Mouse (Mus musculus) cerebellum, adult 18-20 months (tissue): Measurements from ENCODE around the gene Tcf23.

Source experiments
- DNase-seq, 2 experiments: peaks; one replicate each; pipeline ENCODE4 v3.0.0; 2021

Tcf23 gene

GRCm38 (mm10) chr5:30950451-30950850, 18.0 kb upstream of the Tcf23 start:
- DNase-seq, result peak; percentile 43 to 50

GRCm38 (mm10) chr5:30950922-30951321, 17.5 kb upstream of the Tcf23 start:
- DNase-seq, result peak in 1 of 2 experiments; percentile 10

DNA sequence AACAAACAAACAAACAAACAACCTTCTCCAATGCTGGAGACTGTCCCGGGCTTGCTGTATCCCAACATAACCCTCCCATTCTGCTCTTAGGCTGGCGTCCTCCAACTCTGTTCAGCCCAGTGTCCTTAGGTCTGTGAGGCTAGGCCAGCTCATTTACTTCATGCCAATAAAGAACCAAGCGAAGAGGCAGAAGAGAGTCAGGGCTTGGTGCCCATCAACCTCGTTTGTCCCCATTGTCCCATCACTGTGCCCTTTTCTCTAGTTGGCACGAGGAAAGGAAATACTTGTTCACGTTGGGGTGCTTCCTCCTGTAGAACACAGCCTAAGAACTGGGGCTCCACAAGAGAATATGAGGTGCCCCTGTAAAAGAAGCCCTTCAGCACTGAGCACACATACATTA, 16.8 kb upstream of the Tcf23 start:
- DNase-seq, result no peak

DNA sequence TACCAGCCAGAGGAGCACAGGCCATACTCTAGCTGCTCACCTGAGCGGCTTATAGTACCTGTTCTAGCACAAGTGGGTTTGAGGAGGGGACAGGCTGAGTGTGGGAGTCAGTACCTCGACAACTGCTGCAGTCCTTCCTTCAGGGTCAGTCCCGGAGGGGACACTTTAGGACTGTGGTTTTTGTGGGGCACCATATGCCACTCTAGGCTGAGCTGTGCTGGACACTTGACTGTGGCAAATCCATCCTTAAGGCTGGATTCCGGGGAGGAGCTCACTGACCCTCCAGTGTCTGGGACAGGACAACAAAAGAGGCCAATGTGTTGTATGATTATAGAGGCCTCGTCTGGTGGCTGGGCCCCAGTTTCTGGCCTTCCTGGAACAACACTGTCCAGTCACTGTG, 15.9 kb upstream of the Tcf23 start:
- peak in 1 of 2 experiments; percentile 17 for DNase-seq

DNA sequence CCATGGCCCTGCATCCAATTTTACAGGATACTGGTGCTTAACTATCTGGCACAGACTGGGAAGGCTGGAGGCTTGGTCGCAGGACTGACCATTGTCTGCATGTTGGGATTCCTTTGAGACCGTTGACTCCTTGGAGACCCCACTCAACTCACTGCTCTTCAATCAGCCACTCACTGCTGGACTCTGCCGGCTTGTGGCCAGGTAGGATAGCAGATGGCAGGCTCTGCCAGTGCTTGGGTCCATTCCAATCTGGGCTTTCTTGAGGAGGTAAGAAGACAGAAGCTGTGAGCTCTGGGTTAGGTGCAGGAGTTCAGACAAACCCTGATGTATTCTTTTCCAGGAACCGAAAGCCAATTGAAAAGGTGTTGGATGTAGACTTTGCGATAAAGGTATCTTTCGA, 14.4 kb upstream of the Tcf23 start:
- peak; percentile 64 for DNase-seq

GRCm38 (mm10) chr5:30954556-30954955, 13.9 kb upstream of the Tcf23 start:
- peak in 1 of 2 experiments; percentile 21 for DNase-seq

GRCm38 (mm10) chr5:30955751-30956150, 12.7 kb upstream of the Tcf23 start:
- peak in 1 of 2 experiments; percentile 30 for DNase-seq

DNA sequence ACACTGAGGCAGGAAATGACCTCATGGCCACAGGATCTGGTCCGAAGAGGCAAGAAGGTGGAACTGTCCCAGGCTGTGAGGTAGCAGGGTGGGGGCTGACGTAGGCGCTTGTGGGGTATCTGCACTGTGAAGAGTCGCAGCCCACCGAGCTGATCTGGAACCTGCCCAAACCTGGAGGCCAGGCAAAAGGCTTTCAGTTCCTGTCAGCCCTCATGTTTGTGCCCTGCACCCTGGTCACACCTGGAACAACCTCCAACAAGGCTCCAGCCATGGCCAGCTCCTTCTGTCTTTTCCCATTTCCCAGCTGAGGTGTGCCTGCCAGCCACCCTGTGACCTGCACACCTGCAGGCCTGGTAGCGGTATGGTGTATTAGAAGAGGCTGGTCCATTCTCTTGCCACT, 10.6 kb upstream of the Tcf23 start:
- peak in 1 of 2 experiments; percentile 13 for DNase-seq

GRCm38 (mm10) chr5:30959198-30959854, 9.1 kb upstream of the Tcf23 start:
- peak in 1 of 2 experiments; percentile 18 for DNase-seq

DNA sequence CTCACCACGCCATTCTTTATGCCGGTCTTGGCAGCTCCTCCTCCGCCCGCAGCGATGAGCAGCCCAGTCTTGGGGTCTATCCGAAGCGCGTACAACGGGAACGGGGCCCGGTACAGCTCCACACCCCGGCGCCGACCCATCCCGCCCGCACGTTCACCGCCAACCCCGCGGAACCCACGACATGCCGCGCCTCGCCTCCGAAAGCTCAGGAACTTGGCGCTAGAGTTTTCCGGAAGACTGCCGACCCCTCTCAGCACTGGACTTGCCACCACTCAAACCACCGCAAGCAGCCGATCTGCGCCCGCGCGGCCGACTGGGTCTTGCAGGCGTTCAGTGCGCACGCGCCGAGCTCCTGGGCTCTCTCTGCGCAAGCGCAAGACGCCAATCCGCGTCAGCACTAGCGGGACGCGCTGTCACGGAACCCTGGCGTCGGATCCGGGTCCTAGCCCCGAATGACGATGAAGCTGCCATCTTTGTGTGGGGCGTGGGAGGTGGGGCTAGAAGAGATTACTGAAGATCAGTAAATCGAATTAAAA, 8.4 kb upstream of the Tcf23 start, which contains the start of gene Preb:
Gene Preb, minus strand, starts transcription at position 396 of the 536 bp plus-strand sequence.
- DNase-seq, result peak; percentile 98 to 100

GRCm38 (mm10) chr5:30960814-30961213, 7.6 kb upstream of the Tcf23 start:
- DNase-seq, result no peak

- no peak for DNase-seq
Observed at GRCm38 (mm10) chr5:30961545-30962505, 6.6 kb upstream of the Tcf23 start.

GRCm38 (mm10) chr5:30963916-30964315, 4.5 kb upstream of the Tcf23 start:
- no peak for DNase-seq

DNA sequence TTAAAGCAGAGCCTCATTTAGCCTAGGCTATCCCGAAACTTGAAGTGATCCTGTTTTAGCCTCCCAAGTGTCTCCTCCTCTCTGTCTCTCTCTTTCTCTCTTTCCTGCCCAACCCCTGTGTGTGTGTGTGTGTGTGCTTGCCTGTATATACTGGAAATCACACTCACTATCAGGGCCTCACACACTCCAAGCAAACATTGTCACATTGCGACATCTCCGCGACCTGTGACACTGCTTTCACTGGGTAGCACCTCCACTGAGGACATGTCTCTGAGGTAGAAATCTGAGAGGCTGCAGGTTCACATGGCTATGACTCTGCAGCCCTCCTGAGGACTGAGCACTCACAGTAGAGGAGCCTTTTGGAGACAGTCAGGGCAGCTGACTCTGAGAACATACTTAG, 2.3 kb upstream of the Tcf23 start:
- no peak for DNase-seq

DNA sequence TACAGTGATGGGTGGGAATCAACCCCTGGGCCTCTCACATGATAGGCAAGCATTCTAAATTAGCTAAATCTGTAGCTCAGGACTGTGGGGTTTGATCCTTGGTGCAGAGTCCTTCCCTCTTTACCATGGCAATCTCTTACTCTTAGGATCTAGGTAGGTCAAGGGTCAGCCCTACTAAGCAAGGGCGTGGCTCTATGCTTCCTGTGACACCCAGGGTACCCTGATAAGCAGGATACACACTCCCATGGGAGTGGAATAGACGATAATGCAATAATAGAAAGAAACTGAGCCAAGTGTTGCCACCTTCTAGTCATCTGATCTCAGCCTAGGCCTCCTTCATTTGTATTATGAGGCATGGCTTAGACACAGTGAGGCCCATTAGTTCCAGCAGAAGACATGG, 978 bp downstream of the Tcf23 start:
- DNase-seq, result no peak

- DNase-seq, result no peak
Observed at GRCm38 (mm10) chr5:30974870-30975656, 6.6 kb downstream of the Tcf23 start.

DNA sequence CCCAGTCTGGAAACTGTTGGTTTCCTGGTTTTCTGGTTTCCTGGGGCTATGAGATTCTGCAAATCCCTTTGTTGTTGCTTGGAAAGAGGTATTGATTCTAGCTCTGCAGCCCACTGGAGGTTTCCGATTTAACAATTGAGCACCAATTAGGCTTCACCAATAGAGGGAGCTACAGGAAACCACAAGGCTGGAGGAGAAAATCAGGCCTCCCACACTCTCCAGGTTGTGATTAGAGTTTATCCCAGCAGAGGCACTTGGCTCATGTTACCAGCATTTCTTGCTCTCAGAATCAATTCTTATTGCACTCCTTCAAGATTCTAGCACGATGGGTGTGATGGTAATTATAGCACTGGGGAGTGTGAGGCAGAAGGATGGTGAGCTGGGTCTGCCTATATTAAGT, 13.9 kb downstream of the Tcf23 start:
- peak in 1 of 2 experiments; percentile 7 for DNase-seq

- DNase-seq, result no peak
Observed at GRCm38 (mm10) chr5:30992980-30993676, 24.7 kb downstream of the Tcf23 start.

DNA sequence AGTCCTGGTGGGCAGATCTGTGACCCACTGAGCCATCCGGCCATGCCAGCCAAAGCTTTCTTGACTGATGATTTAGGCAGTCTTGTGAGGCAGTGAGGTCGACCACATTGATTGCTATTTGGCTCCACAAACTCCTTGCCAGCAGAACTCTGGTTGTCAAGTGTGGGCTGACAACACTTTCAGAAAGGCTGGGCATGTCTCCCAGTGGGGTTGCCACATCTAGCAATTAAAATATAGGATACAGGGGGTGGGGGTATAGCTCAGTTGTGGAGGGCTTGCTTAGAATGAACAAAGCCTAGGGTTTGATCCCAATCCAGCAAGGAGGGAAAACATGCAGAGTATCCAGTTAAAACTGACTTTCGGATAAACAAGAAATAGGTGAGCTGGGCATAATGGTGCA, 25.6 kb downstream of the Tcf23 start:
- DNase-seq, result no peak

DNA sequence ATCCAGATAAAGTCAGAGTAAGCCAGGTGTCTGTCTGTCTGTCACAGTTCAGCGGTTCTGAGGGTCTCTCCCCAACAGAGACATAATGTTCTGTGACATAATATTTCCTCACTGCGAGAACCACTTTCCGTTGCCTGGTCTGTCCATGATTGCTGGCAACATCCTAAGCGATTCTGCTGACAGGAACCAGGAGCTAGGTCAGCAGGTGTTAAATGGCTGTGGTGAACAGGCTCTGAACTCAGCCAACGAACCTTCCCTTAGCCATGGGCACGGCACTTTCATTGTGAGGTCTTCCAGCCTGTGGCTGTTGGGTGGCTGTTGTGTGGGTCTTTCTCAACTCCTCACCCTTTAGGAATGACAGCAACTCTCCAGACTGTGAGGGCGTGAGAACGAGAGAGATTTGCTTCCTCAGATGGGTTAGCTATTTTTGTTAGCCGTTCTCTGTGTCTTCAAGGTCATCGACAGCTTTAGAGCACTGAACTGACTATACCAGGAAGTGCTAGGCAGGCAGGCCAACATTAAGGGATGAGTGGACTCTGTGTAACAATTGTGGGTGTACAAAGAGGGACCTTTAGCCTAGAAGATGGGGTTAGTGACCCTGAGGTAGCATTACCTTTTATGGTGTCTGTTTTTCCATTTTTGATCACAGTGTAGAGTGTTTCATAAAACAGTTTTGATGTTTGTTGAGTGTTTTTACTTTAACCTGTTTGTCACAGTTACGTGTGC, 26.6 kb downstream of the Tcf23 start:
- DNase-seq, result no peak

GRCm38 (mm10) chr5:30998306-30998705, 29.8 kb downstream of the Tcf23 start:
- DNase-seq, result no peak
